Mouse (Mus musculus): ENCODE measurements around the gene Ccne1. TPM values are rescaled to one million over a fixed set of nuclear protein-coding genes. Genes with fewer than 3 reads are reported as not detected.

The Ccne1 gene
- total and polyA plus RNA-seq, 3 experiments = 53.1 to 321 (median 78.0) TPM

- no peak for TF ChIP-seq UBTF (IDR thresholded peaks at IDR 0.05; ENCODE audit: borderline replicate concordance, insufficient read depth, low read depth, low read length)
- TF ChIP-seq USF2 (IDR thresholded peaks at IDR 0.05; ENCODE audit: borderline replicate concordance in 1 of 2, insufficient read depth in 1 of 2, low read depth in 1 of 2, low read length in 2 of 2) = peak; percentile 68 to 90; a peak in 3 of 4 replicates
Observed at GRCm38 (mm10) chr7:38084778-38085572, 22.4 kb downstream of the Ccne1 start (continued).

- Histone ChIP-seq H3K9ac (ENCODE audit: control insufficient read depth, low read depth, low read length, poor library complexity, severe bottlenecking) (no peak overlapping the region), H3K4me3 (ENCODE audit: control insufficient read depth in 1 of 2, insufficient read depth in 1 of 2, low read depth in 2 of 2, low read length in 2 of 2) (no peak overlapping the region), H3K9me3 (replicated peaks; ENCODE audit: insufficient read depth, low read length) (no peaks in the 10 kb centered on the region), H3K27ac (ENCODE audit: control insufficient read depth, low read depth, low read length) (no peak overlapping the region), H3K27me3 (ENCODE audit: control insufficient read depth in 1 of 2, insufficient read depth in 2 of 2, low read length in 2 of 2) (no peaks in the 10 kb centered on the region), H3K36me3 (ENCODE audit: control insufficient read depth in 1 of 2, insufficient read depth in 2 of 2, low read length in 2 of 2) (no peaks in the 10 kb centered on the region; a peak in 1 of 4 replicates), H3K79me2 (ENCODE audit: control insufficient read depth, insufficient read depth, low read length, poor library complexity) (no peaks in the 10 kb centered on the region; the same call in 1 of the 2 replicates), H3K4me1 (ENCODE audit: control insufficient read depth in 1 of 2, insufficient read depth in 2 of 2, low read length in 2 of 2) (peaks cover 0 to 6% of the 10 kb centered on the region in 2 experiments; a peak in 1 of 4 replicates)
- no peak for DNase-seq (ENCODE audit: low read depth, low spot score)
- TF ChIP-seq GABPA (IDR thresholded peaks at IDR 0.05; ENCODE audit: low read depth, low read length) (no peak), EP300 (IDR thresholded peaks at IDR 0.05; ENCODE audit: low read depth in 1 of 2, low read length in 2 of 2) (no peak), CTCF (IDR thresholded peaks at IDR 0.05 in 2 of 3, conservative IDR thresholded peaks at IDR 0.05 in 1 of 3; ENCODE audit: control insufficient read depth in 1 of 3, insufficient read depth in 1 of 3, low read depth in 2 of 3, low read length in 3 of 3, poor library complexity in 1 of 3, severe bottlenecking in 1 of 3) (no peak), RCOR1 (IDR thresholded peaks at IDR 0.05; ENCODE audit: low read depth, low read length) (no peak), CHD2 (IDR thresholded peaks at IDR 0.05; ENCODE audit: low read length) (no peak), TCF12 (IDR thresholded peaks at IDR 0.05; ENCODE audit: low read depth, low read length) (no peak), MAFK (IDR thresholded peaks at IDR 0.05; ENCODE audit: borderline replicate concordance, low read depth, low read length) (no peak), MAX (IDR thresholded peaks at IDR 0.05; ENCODE audit: low read length) (no peak), MXI1 (IDR thresholded peaks at IDR 0.05; ENCODE audit: low read depth, low read length) (no peak), ELF1 (IDR thresholded peaks at IDR 0.05; ENCODE audit: low read depth, low read length) (no peak), UBTF (IDR thresholded peaks at IDR 0.05; ENCODE audit: borderline replicate concordance, insufficient read depth, low read depth, low read length) (no peak), POLR2AphosphoS2 (IDR thresholded peaks at IDR 0.05; ENCODE audit: low read length) (no peak), MYC (IDR thresholded peaks at IDR 0.05; ENCODE audit: low read depth, low read length) (no peak), CHD1 (IDR thresholded peaks at IDR 0.05; ENCODE audit: low read depth, low read length) (no peak)
Observed at GRCm38 (mm10) chr7:38082971-38083370, 24.4 kb downstream of the Ccne1 start.

GRCm38 (mm10) chr7:38077189-38077588, 30.1 kb downstream of the Ccne1 start:
- no peak overlapping the region for H3K9ac ChIP-seq (ENCODE audit: control insufficient read depth, low read depth, low read length, poor library complexity, severe bottlenecking)
- H3K27me3 ChIP-seq (ENCODE audit: control insufficient read depth in 1 of 2, insufficient read depth in 2 of 2, low read length in 2 of 2) = no peaks in the 10 kb centered on the region
- TF ChIP-seq EP300 (IDR thresholded peaks at IDR 0.05; ENCODE audit: low read depth in 1 of 2, low read length in 2 of 2) (peak; percentile 21 to 65; a peak in 3 of 4 replicates), MYB (IDR thresholded peaks at IDR 0.05; ENCODE audit: low read depth, low read length) (peak; percentile 63), KAT2A (conservative IDR thresholded peaks at IDR 0.05; ENCODE audit: low read depth, low read length) (no peak), USF1 (IDR thresholded peaks at IDR 0.05; ENCODE audit: low read depth, low read length) (no peak), GATA1 (IDR thresholded peaks at IDR 0.05; ENCODE audit: low read depth, low read length) (0 out of 2 replicates have a peak, but pooled peaks have one; percentile 20), GABPA (IDR thresholded peaks at IDR 0.05; ENCODE audit: low read depth, low read length) (no peak), ETS1 (IDR thresholded peaks at IDR 0.05; ENCODE audit: low read depth, low read length) (no peak)
- no peaks in the 10 kb centered on the region for H3K9me3 ChIP-seq (replicated peaks; ENCODE audit: insufficient read depth, low read length)
- H3K36me3 ChIP-seq (ENCODE audit: control insufficient read depth in 1 of 2, insufficient read depth in 2 of 2, low read length in 2 of 2) = peaks cover 0 to 3% of the 10 kb centered on the region in 2 experiments; a peak in 2 of 4 replicates
- peak overlapping the region; percentile 19; the same call in 1 of the 2 replicates for H3K27ac ChIP-seq (ENCODE audit: control insufficient read depth, low read depth, low read length)
- peak; percentile 38 for DNase-seq (ENCODE audit: low read depth, low spot score)
- H3K79me2 ChIP-seq (ENCODE audit: control insufficient read depth, insufficient read depth, low read length, poor library complexity) = no peaks in the 10 kb centered on the region
- no peak overlapping the region for H3K4me3 ChIP-seq (ENCODE audit: control insufficient read depth in 1 of 2, insufficient read depth in 1 of 2, low read depth in 2 of 2, low read length in 2 of 2)
- H3K4me1 ChIP-seq (ENCODE audit: control insufficient read depth in 1 of 2, insufficient read depth in 2 of 2, low read length in 2 of 2) = peaks cover 0 to 4% of the 10 kb centered on the region in 2 experiments; a peak in 1 of 4 replicates

Data from MEL (cell line).